Mouse (Mus musculus) olfactory bulb, adult 2 months (tissue): ENCODE measurements around the gene 2310079G19Rik.

Experiments
- CTCF ChIP-seq: fragments of 200-500 bp; IDR thresholded peaks from 2 replicates; pipeline ENCODE4 v1.5.1; 2012; ENCODE audit warnings: low read depth, mild to moderate bottlenecking, low read length, moderate library complexity; ENCODE audit not compliant: insufficient read depth
- POLR2A ChIP-seq: fragments of 200-500 bp; IDR thresholded peaks from 2 replicates; pipeline ENCODE4 v1.6.1; 2012; ENCODE audit warnings: mild to moderate bottlenecking, low read depth, low read length, moderate library complexity; ENCODE audit not compliant: insufficient read depth

GRCm38 (mm10) chr16:88651082-88651481 lies 23.6 kb upstream of the 2310079G19Rik start:
- TF ChIP-seq POLR2A = no peak
- no peak for TF ChIP-seq CTCF
